Mouse (Mus musculus): ENCODE results near the gene Zfp618. TPM values are rescaled to one million over a fixed set of nuclear protein-coding genes. Genes with fewer than 3 reads are reported as not detected.

Gene Zfp618
- polyA plus RNA-seq, 1 experiment = 0.60 TPM

GRCm38 (mm10) chr4:63018616-63019015 is 53.2 kb downstream of the Zfp618 start:
- Histone ChIP-seq H3K27ac (ENCODE audit: insufficient read depth, low read depth, low read length) (no peak overlapping the region), H3K27me3 (ENCODE audit: control insufficient read depth, insufficient read depth, low read length) (no peaks in the 10 kb centered on the region), H3K4me1 (ENCODE audit: control insufficient read depth, insufficient read depth, insufficient read length, low read length) (peaks cover 9% of the 10 kb centered on the region; the same call in 1 of the 2 replicates), H3K4me3 (ENCODE audit: low read depth, low read length) (no peak overlapping the region), H3K36me3 (ENCODE audit: control insufficient read depth, insufficient read depth, low read length) (no peaks in the 10 kb centered on the region)
- TF ChIP-seq CTCF (IDR thresholded peaks at IDR 0.05; ENCODE audit: extremely low read depth, insufficient read length, insufficient replicate concordance, low read depth, low read length) = no peak
- no peak for TF ChIP-seq POLR2A (IDR thresholded peaks at IDR 0.05; ENCODE audit: low read depth, low read length)
- WGBS = 70% methylated on average over 10 of the region's 10 CpGs

GRCm38 (mm10) chr4:63019428-63019858 is 54.1 kb downstream of the Zfp618 start:
- peaks cover 9% of the 10 kb centered on the region; the same call in 1 of the 2 replicates for H3K4me1 ChIP-seq (ENCODE audit: control insufficient read depth, insufficient read depth, insufficient read length, low read length)
- TF ChIP-seq POLR2A (IDR thresholded peaks at IDR 0.05; ENCODE audit: low read depth, low read length) = no peak
- TF ChIP-seq CTCF (IDR thresholded peaks at IDR 0.05; ENCODE audit: extremely low read depth, insufficient read length, insufficient replicate concordance, low read depth, low read length) = peak; percentile 52; the same call in 1 of the 2 replicates
- no peak overlapping the region for H3K4me3 ChIP-seq (ENCODE audit: low read depth, low read length)
- no peak overlapping the region for H3K27ac ChIP-seq (ENCODE audit: insufficient read depth, low read depth, low read length)
- H3K27me3 ChIP-seq (ENCODE audit: control insufficient read depth, insufficient read depth, low read length) = no peaks in the 10 kb centered on the region
- no peaks in the 10 kb centered on the region for H3K36me3 ChIP-seq (ENCODE audit: control insufficient read depth, insufficient read depth, low read length)
- 33% methylated on average over 4 of the region's 4 CpGs for WGBS

- H3K36me3 ChIP-seq (ENCODE audit: control insufficient read depth, insufficient read depth, low read length) = no peaks in the 10 kb centered on the region
- 42% methylated on average over 6 of the region's 6 CpGs for WGBS
- TF ChIP-seq CTCF (IDR thresholded peaks at IDR 0.05; ENCODE audit: extremely low read depth, insufficient read length, insufficient replicate concordance, low read depth, low read length) (no peak), POLR2A (IDR thresholded peaks at IDR 0.05; ENCODE audit: low read depth, low read length) (no peak)
- H3K27me3 ChIP-seq (ENCODE audit: control insufficient read depth, insufficient read depth, low read length) = no peaks in the 10 kb centered on the region
- H3K4me3 ChIP-seq (ENCODE audit: low read depth, low read length) = no peak overlapping the region
- no peak overlapping the region for H3K27ac ChIP-seq (ENCODE audit: insufficient read depth, low read depth, low read length)
- peaks cover 9% of the 10 kb centered on the region; the same call in 1 of the 2 replicates for H3K4me1 ChIP-seq (ENCODE audit: control insufficient read depth, insufficient read depth, insufficient read length, low read length)
Observed at GRCm38 (mm10) chr4:63021034-63021700, 55.8 kb downstream of the Zfp618 start.

DNA sequence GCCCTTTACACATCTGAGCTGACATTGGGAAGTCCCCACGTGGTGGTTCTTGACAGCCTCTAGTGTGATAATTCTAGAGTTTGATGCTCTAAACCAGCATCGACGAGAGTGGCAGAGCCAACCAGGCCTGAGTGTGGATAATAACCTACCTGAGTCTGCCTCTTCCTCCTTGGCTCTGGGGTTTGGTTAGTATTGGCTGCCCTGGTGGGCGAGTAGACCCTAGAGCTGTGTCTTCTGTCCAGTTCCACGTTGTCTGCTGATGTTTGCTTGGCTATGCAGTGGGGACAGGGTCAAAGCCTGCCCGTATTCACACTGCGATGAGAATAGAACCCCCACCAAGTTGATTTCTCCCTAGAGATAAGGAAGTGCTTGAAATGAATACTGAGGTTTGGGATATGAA is 58.1 kb downstream of the Zfp618 start:
- TF ChIP-seq CTCF (IDR thresholded peaks at IDR 0.05; ENCODE audit: extremely low read depth, insufficient read length, insufficient replicate concordance, low read depth, low read length) (no peak), POLR2A (IDR thresholded peaks at IDR 0.05; ENCODE audit: low read depth, low read length) (no peak)
- WGBS = 94% methylated on average over 7 of the region's 7 CpGs

DNA sequence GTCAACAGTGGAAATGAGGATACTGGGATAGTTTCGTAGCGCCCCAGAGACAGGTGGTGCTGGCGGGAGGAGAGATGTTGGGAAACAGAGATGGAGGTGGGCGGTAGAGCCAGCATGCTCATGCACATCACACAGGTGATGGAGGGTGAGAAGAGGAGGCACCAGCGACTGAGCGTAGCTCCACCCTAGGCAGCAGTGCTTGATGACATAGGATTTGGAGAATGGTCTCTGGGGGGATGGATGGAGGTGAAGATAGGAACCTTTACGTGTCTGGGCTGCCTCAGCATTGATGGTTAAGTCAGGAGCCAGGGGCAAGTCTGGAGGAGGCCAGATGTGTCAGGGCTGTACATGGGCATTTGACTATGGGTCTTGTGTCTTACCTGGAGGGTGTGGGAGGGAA is 58.7 kb downstream of the Zfp618 start:
- H3K4me3 ChIP-seq (ENCODE audit: low read depth, low read length) = no peak overlapping the region
- no peak overlapping the region for H3K27ac ChIP-seq (ENCODE audit: insufficient read depth, low read depth, low read length)
- TF ChIP-seq POLR2A (IDR thresholded peaks at IDR 0.05; ENCODE audit: low read depth, low read length) = no peak
- no peak for TF ChIP-seq CTCF (IDR thresholded peaks at IDR 0.05; ENCODE audit: extremely low read depth, insufficient read length, insufficient replicate concordance, low read depth, low read length)
- 96% methylated on average over 7 of the region's 7 CpGs for WGBS
- H3K27me3 ChIP-seq (ENCODE audit: control insufficient read depth, insufficient read depth, low read length) = no peaks in the 10 kb centered on the region
- H3K36me3 ChIP-seq (ENCODE audit: control insufficient read depth, insufficient read depth, low read length) = no peaks in the 10 kb centered on the region
- peaks cover 6% of the 10 kb centered on the region; the same call in 1 of the 2 replicates for H3K4me1 ChIP-seq (ENCODE audit: control insufficient read depth, insufficient read depth, insufficient read length, low read length)

More for the DNA sequence above, 58.1 kb downstream of the Zfp618 start:
- Histone ChIP-seq H3K4me1 (ENCODE audit: control insufficient read depth, insufficient read depth, insufficient read length, low read length) (peaks cover 9% of the 10 kb centered on the region; the same call in 1 of the 2 replicates), H3K4me3 (ENCODE audit: low read depth, low read length) (no peak overlapping the region), H3K27ac (ENCODE audit: insufficient read depth, low read depth, low read length) (no peak overlapping the region), H3K36me3 (ENCODE audit: control insufficient read depth, insufficient read depth, low read length) (no peaks in the 10 kb centered on the region), H3K27me3 (ENCODE audit: control insufficient read depth, insufficient read depth, low read length) (no peaks in the 10 kb centered on the region)

- H3K4me3 ChIP-seq (ENCODE audit: low read depth, low read length) = no peak overlapping the region
Observed at GRCm38 (mm10) chr4:63024734-63025256, 59.4 kb downstream of the Zfp618 start.

GRCm38 (mm10) chr4:63025306-63025705 is 59.9 kb downstream of the Zfp618 start:
- Histone ChIP-seq H3K4me3 (ENCODE audit: low read depth, low read length) (no peak overlapping the region), H3K4me1 (ENCODE audit: control insufficient read depth, insufficient read depth, insufficient read length, low read length) (peaks cover 4% of the 10 kb centered on the region; the same call in 1 of the 2 replicates), H3K36me3 (ENCODE audit: control insufficient read depth, insufficient read depth, low read length) (no peaks in the 10 kb centered on the region), H3K27ac (ENCODE audit: insufficient read depth, low read depth, low read length) (no peak overlapping the region), H3K27me3 (ENCODE audit: control insufficient read depth, insufficient read depth, low read length) (no peaks in the 10 kb centered on the region)
- no peak for TF ChIP-seq POLR2A (IDR thresholded peaks at IDR 0.05; ENCODE audit: low read depth, low read length)
- TF ChIP-seq CTCF (IDR thresholded peaks at IDR 0.05; ENCODE audit: extremely low read depth, insufficient read length, insufficient replicate concordance, low read depth, low read length) = no peak
- 92% methylated on average over 9 of the region's 9 CpGs for WGBS

More at GRCm38 (mm10) chr4:63024734-63025256, 59.4 kb downstream of the Zfp618 start:
- H3K27me3 ChIP-seq (ENCODE audit: control insufficient read depth, insufficient read depth, low read length) = no peaks in the 10 kb centered on the region
- no peak overlapping the region for H3K27ac ChIP-seq (ENCODE audit: insufficient read depth, low read depth, low read length)
- H3K36me3 ChIP-seq (ENCODE audit: control insufficient read depth, insufficient read depth, low read length) = no peaks in the 10 kb centered on the region
- H3K4me1 ChIP-seq (ENCODE audit: control insufficient read depth, insufficient read depth, insufficient read length, low read length) = peaks cover 4% of the 10 kb centered on the region; the same call in 1 of the 2 replicates
- TF ChIP-seq CTCF (IDR thresholded peaks at IDR 0.05; ENCODE audit: extremely low read depth, insufficient read length, insufficient replicate concordance, low read depth, low read length) (no peak), POLR2A (IDR thresholded peaks at IDR 0.05; ENCODE audit: low read depth, low read length) (no peak)
- 78% methylated on average over 9 of the region's 9 CpGs for WGBS

Data from small intestine, adult 2 months (tissue).